Mouse (Mus musculus): ENCODE data around the gene Phox2b. TPM values are rescaled to one million over a fixed set of nuclear protein-coding genes. Genes with fewer than 3 reads are reported as not detected.

The Phox2b gene
- total RNA-seq, 2 experiments from 2014 or later, result not detected

DNA sequence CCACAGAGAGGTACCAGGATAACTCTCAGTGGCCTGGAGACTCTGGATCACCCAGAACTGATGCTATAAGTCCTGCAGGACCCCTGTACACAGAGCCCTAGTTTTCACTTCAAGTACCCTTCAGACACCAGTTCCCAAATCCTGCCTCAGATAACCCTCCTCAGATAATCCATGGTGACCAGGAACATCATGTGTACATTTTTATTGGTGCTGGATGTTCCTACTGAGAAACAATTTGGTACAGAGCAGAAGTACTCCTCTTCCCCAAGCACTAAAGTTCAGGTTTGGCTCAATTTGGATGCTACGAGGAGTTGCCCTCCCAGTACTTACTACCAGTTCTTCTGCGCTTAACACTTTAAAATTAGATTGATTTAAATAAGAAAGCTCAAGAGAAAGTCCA lies 5.1 kb downstream of the Phox2b start:
- ATAC-seq (ENCODE audit: poor library complexity, severe bottlenecking), result no peak

DNA sequence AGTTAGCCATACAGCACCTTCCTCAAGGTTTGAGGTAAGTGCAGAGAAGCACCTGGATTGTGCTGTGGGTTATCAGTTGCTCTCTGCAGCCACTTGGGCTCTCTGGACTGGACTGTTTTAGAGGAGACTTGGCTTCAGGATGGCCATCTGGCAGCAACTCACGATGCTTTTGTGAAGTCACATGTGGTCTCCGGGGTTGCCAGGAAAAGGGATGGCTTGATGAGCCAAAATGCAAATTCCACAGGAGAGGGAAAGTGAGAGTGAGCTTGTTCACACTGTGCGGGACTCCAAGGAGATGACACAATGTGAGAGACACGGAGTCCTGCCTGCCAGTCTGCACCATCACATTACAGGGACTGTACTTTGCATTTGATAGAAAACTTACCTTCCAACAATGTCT lies 7.3 kb downstream of the Phox2b start:
- no peak for ATAC-seq (ENCODE audit: poor library complexity, severe bottlenecking)

DNA sequence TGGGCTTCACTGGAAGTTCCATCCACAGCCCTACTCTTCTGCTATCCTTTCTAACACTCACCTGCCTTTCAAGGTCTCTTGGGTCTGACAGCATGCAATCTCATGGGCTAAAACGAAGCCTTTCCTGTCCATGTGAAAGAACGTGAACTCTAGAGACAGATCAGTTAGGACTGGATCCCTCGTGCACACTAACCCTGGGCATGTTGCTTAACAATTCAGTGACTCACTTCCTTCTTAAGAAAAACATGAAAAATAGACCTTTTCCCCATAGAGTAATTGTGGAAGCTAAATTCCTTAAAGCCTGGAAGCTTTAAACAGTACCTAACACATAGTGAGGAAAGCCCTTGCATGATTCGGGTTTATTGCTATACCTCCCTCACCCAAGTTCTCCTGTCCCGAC lies 8.2 kb downstream of the Phox2b start:
- no peak for ATAC-seq (ENCODE audit: poor library complexity, severe bottlenecking)

DNA sequence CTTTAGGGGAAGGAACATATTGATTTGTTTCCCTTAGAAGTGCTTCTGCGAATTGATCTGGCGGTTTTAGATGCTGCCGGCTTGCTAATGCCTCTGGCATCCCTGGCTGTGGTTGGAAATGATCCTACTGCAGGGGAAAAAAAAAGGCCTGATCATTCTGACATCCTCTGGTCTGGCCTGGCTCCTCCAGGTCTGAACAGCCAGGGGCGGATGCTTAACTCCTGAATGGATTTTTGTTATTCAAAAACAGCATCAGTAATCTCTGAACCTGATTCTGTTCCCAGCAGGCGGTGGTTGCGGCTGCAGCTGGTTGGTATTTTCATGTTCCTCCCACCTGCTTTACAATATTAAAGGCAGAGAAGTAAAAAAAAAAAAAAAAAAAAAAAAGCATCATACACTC lies 16.0 kb downstream of the Phox2b start:
- no peak for ATAC-seq (ENCODE audit: poor library complexity, severe bottlenecking)

DNA sequence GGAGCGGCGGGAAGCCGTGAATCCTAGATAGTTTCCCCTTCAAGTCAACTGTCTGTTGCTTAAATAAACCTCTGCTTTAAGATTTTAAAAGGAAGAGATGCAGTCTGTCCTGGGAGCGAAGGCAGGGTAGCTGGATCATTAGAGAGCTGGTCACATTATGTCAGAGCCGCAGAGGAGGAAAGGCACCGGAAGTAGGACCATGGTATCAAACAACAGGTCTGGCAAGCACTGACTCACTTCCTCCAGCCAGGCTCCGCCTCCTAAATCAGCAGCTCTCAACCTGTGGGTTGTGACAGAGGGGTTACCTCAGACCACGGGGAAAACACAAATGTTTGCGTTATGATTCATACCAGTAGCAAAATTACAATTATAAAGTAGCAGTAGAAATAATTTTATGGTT lies 35.5 kb downstream of the Phox2b start:
- ATAC-seq (ENCODE audit: poor library complexity, severe bottlenecking), result no peak

DNA sequence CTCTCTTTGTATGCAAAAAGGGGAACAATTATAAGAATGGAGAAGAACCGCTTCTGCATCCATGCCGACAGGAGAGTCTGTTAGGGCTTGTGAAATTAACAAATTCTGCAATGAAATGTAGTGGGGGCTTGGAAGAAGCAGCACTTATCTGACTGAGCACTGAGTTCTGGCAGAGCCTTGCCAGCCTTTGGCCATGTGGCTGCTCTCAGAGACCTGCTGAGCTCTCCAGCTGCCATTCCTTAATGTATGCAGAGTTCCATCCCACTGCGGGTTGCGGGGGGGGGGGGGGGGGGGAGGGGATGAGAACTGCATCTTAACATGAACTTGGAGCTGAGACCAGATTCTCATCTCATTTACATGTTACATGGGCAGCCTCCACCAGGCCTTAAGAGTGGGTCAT lies 38.6 kb downstream of the Phox2b start:
- peak; percentile 15; the same call in 1 of the 2 replicates for ATAC-seq (ENCODE audit: poor library complexity, severe bottlenecking)

DNA sequence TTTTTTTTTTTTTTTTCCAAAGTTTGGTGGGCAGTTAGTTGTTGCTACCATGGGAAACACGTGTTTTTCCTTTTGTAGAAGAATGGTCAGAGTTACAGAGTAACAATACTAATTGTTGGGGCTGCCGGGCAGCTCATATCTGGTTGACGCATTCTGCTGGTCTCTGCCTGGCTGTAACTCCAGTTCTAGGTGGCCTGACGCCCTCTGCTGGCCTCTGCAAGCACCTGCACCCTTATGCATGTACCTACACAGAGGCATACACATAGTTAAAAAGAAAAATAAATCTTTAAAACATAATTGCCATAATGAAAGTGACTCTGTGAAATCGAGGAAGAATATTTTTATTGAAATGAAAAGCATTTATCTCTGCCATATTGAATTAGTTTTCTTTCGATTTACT lies 41.3 kb downstream of the Phox2b start:
- ATAC-seq (ENCODE audit: poor library complexity, severe bottlenecking), result no peak

DNA sequence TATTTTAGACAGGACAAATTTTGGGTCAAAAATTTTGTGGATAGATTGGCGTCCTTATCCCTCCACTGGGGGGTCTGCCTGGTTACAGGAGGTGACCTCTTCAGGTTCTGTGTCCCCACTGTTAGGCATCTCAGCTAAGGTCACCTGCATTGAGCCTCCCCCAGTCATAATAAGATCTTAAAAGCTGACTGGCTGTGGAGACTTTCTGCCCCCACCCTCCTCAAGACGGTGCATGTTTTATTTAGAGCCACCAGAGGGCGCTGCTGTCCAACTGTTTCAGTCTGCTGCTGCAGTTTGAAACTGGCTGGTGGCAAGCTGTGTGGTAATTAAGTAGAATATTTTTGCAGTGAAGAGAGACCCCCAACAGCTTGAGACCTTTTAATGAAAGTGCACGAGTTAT lies 51.1 kb downstream of the Phox2b start:
- no peak for ATAC-seq (ENCODE audit: poor library complexity, severe bottlenecking)

Other genes starting within 250 kb of the Phox2b start
- gene Tmem33, start 161.3 kb upstream of the Phox2b start, total RNA-seq (2015), result 99.7 and 105 TPM in 2 replicates
- gene Tmem33, start 161.3 kb upstream of the Phox2b start, total RNA-seq (2017), result 38.6 and 47.3 TPM in 2 replicates
- 17.4 and 22.5 TPM in 2 replicates for gene Slc30a9, start 207.7 kb upstream of the Phox2b start, total RNA-seq (2015)
- 20.3 and 42.4 TPM in 2 replicates for gene Slc30a9, start 207.7 kb upstream of the Phox2b start, total RNA-seq (2017)

Measured in megakaryocyte, adult 5-6 weeks (primary cell).